Mouse (Mus musculus) adrenal gland, adult (tissue): Measurements from ENCODE around the gene Asic4.

ENCODE experiments used
- DNase-seq, 2 experiments: peaks; one replicate each; pipeline ENCODE4 v3.0.0; 2022 to 2023; ENCODE audit warnings: low spot score in 1 of 2; ENCODE audit not compliant: inconsistent age in 2 of 2

Asic4 gene

DNA sequence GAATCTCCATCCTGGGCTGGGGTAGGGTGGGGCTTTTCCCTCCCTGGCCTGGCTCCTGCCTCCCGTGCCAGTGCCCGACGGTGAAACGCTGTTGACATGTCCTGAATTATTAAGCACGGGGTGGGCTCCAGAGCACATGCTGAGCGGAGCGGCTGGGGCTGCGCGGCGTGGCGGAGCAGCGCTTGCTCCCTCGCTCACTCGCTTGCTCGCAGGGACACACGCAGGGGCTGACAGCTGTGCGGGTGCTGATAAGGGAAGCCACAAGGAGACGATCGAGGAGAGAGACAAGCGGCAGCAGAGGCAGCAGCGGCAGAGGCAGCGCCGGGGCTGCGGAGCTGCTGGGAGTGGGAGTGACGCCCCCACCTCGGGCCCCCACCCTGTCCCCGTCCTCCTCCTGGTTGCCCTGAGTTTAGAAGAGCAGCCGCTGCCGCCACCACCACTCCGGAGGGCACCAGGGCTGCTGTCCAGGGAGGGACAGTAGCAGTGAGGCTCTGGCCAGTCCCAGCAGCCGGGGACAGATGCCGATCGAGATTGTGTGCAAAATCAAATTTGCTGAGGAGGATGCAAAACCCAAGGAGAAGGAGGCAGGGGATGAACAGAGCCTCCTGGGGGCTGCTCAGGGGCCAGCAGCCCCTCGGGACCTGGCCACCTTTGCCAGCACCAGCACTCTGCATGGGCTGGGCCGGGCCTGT is at the start of gene Asic4:
Gene Asic4 (plus strand): TSS at position 123 of the 692 bp plus-strand sequence.
- DNase-seq: peak in 1 of 2 experiments; percentile 56

DNA sequence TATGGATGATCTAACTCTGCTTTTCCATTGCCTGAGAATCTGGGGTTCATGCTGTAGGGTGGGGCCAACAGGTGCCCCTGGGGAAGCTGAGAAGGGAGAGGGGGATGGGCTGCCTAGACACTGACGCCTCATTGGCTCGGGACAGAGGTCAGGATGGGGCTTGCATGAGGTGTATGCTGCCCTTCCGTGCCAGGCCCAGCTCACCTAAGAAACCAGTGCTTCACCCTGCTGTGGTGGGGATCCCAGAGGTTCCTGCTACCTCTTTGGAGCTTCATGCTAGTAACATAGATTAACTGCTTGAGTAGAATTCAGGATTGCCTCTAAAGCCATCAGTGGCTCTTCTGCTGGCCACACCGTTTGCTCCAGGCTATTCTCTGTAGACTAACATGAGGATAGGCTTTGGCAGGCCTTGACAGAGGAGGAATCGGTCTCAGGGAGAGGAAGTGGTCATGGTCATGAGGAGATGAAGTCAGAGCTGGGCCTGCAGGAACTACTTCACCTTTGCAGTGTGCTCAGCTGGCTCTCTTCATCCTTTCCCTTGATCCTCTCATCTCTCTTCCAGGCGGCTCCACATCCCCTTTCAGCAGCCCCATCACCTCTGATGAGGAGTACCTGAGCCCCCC is 49.6 kb upstream of the Asic4 start:
- DNase-seq: no peak

DNA sequence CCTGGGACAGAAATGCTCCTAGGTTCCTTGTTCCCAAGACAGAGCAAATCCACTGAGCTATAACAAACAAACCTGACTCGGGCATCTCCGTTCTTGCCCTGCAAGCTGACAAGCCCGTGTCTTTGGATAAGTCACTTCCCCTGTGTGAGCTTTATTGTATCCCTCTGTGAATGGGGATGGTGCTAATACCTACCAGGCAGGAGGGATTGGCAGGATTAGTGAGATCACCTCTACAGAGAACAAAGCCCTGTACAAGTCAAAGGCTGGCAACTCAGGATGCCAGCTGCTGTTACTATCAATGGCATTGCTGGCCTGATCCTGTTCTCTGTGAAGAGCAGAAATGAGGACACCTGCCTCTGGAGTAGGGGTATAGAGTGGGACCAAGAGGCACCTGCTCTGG is 44.7 kb upstream of the Asic4 start:
- no peak for DNase-seq

DNA sequence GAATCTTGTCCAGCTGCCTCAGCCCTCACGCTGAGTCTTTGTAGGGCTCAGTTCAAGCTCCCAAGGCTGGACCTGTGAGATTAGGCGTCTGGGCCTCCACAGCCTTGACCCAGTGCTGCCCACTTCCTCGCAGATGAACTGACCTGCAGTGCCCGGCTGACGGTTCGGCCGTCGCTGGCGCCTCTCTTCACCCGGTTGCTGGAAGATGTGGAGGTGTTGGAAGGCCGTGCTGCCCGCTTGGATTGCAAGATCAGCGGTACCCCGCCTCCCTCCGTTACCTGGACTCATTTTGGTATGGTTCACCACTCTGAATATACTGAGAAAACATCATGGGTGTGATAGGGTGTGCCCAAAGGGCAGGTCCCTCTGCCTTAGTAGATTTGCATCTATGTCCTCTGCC is 44.1 kb upstream of the Asic4 start:
- no peak for DNase-seq

DNA sequence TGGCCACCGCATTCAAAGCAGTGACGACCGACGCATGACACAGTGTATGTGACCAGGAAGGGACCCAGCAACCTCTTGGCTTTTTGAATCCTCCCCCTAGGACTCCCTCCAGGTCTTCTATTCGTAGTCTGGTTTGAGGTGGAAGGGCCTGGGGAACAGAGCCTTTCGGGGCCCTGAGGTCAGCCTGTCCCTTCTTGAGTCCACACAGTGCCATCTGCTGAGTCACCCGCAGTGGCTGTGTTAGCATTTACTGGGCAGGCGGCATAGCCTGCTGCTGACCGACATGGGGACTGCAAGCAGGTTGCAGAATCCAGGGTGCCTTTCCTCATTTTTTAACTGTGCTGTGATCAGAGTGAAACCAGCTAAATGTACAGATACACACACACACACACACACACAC is 43.2 kb upstream of the Asic4 start:
- no peak for DNase-seq

DNA sequence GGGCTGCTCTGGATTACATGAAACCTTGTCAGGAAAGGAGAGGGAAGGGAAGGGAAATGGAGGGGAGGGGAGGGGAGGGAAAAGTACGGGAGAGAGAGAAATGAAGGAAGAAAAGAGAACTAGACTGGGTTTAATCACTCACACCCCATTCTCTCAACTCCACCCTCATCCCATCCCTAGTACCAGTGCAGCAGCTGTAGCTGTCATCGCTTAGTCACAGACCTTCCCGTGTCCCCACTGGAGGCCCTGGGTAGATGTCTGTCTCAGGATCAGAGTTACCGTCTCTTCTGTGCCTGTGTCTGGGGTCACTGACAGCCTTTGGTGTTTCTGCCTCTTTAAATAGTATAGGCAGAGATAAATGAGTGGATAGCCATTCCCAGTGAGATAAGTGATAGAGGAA is 42.0 kb upstream of the Asic4 start:
- no peak for DNase-seq

DNA sequence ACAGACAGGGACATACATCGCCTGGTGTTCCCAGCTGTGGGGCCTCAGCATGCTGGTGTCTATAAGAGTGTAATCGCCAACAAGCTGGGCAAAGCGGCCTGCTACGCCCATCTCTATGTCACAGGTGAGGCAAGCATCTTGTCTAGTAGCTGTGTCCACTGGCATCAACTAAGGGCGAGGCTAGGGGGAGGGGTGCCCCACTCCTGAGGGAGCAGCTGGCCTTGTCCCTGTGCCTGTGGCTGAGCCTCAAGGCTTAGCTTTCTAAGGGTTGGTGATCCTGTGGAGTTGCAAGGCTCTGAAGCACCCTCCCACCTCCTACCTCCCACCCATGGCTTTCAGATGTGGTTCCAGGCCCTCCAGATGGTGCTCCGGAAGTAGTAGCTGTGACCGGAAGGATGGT is 40.3 kb upstream of the Asic4 start:
- no peak for DNase-seq

DNA sequence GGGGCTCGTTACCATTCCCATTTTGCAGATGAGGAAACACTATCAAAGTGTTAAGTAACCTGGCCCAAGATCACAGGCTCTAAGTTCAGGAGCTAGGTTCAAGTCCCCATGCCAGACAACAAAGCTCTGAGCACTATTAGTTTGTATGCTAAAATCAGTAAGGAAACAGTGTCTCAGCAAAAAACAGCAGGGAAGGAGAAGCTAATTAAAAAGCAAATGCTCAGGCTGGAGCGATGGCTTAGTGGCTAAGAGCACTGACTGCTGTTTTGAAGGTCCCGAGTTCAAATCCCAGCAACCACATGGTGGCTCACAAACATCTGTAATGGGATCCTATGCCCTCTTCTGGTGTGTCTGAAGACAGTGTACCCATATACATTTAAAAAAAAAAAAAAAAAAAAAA is 38.0 kb upstream of the Asic4 start:
- DNase-seq: no peak

DNA sequence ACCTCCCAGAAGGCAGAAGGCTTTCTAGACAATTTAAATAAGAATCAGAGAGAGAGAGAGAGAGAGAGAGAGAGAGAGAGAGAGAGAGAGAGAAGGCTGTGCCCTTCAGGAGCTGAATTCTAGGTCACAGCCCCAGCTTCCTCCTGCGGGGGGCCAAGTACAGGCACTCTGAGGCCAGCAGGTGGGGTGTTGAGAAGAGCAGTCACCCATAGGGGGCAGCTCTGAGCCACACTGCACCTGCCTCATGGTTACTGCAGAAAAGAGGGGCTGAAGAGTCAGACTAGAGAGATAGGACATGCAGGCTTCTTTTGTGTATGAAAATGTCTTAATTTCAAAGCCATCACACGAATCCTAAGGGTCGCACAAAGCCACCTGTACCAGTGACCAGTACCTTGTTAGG is 36.5 kb upstream of the Asic4 start:
- DNase-seq: peak in 1 of 2 experiments; percentile 58

DNA sequence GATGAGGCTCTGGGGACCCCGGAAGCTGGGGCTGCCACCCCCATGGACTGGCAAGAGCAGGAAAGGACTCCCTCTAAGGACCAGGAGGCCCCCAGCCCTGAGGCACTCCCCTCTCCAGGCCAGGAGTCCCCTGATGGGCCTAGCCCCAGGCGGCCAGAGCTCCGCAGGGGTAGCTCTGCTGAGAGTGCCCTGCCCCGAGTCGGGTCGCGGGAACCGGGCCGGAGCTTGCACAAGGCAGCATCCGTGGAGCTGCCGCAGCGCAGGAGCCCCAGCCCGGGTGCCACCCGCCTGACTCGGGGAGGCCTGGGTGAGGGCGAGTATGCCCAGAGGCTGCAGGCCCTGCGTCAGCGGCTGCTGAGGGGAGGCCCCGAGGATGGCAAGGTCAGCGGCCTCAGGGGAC is 28.4 kb upstream of the Asic4 start:
- DNase-seq: no peak

DNA sequence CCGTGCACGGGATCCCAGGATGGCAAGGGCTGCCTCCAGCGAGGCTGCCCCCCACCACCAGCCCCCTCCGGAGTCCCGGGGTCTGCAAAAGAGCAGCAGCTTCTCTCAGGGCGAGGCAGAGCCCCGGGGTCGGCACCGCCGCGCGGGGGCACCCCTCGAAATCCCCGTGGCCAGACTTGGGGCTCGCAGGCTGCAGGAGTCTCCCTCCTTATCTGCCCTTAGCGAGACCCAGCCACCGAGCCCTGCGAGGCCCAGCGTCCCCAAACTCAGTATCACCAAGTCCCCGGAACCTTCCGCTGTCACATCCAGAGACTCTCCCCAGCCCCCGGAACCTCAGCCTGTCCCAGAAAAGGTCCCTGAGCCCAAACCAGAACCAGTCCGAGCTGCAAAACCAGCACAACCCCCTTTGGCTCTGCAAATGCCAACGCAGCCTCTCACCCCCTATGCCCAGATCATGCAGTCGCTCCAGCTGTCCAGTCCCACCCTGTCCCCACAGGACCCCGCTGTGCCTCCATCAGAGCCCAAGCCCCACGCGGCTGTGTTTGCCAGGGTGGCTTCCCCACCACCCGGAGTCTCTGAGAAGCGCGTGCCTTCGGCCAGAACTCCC is 27.9 kb upstream of the Asic4 start:
- DNase-seq: no peak

DNA sequence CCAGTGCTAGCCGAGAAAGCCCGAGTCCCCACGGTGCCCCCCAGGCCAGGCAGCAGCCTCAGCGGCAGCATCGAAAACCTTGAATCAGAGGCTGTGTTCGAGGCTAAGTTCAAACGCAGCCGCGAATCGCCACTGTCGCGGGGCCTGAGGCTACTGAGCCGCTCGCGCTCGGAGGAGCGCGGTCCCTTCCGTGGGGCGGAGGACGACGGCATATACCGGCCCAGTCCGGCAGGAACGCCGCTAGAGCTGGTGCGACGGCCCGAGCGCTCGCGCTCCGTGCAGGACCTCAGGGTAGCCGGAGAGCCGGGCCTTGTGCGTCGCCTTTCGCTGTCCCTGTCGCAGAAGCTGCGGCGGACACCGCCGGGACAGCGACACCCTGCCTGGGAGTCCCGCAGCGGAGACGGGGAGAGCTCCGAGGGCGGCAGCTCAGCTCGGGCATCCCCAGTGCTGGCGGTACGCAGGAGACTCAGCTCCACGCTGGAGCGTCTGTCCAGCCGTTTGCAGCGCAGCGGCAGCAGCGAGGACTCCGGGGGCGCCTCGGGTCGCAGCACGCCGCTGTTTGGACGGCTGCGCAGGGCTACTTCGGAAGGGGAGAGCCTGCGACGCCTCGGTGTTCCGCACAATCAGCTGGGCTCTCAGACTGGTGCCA is 27.3 kb upstream of the Asic4 start:
- peak in 1 of 2 experiments; percentile 68 for DNase-seq

DNA sequence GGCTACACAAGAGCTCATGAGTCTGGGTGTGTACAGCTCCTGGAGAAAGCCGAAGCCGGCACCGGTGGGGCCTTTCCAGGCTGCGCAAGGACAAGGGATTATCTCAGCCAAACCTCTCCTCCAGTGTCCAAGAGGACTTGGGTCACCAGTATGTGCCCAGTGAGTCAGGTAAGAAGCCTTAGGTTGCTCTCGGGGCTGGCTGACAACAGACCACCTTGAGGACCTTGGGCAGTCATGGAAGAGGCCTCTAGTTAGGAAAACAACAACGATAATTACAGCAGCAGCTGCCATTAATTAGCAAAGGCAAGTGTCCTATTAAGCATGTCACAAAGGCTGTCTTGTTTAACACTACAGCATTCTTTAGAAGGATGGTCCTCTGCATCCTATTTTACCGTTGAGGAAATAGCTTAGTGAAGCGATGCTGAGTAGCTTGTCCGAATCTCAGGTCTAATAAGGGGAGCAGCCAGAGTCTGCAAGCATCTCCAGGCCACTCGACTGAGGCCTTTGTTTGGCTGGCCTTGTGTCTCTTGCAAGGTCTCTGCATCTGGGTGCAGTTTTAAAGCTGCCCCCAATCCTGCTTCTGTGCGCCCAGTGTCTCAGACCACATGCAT is 26.4 kb upstream of the Asic4 start:
- no peak for DNase-seq

DNA sequence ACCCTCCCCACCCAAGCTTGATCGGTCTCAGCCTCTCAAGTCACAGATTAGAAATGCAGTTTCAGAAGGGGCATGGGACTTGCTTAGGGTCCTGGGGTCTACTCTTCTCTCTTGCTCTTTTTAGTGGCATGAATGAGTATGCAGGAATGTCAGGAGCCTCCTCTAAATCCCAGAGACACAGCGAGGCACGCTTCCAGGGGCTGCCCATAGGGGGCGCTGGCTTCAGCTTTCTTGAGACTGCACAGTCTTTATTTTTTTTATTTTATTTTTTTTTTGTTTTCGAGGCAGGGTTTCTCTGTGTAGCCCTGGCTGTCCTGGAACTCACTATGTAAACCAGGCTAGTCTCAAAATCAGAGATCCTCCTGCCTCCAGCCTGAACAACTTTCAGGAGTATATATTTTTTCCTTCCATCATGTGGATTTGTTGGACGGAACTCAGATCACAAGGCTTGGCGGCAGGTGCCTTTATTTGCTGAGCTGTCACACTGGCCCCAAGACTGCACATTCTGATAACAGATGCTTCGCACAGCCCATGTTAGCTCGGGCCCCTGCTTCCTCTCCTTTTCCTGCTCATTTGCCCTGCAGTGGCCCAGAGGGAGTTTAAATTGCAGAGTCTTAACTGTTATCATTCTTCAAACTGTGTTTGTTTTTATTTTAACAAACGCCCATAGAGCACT is 24.3 kb upstream of the Asic4 start:
- DNase-seq: peak in 1 of 2 experiments; percentile 62

DNA sequence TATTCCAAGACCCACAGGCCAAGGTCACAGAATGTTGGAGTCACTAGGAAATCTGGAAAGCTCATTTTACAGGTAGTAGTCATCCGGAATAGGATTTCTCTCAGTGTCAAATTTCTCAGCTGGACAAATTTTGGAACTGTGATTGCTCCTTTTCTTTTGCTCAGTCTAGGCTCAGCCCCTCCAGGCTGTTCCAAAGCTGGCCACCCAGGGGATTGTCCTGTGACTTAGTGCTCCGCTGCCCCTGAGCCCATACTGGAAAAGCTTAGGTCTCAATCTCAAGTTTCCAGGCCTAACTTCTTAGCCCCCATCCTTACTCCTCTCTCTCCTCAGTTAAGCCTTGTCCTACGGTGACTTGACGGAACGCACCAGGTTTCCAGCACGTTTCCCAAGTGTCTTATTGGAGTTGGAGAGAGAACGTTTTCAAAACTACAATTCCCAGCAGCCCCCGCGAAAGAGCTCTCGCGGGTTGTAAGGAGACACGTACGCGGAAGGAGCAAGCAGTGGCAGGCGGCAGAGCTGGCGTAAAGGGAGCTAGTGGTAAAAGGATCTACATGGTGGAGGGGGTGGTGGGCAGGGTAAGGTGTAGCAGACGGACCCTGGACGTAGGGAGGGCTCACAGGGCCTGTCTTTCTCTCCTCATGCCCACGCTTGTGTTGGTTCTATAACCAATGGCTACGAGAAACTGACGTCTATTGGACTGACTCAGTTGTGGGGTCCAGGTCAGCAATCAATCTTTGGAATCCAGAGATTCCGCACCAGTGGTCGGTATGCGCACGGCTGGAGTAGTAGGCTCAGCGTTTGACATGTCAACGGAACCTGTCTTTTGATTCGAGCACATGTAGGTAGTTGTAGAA is 14.5 kb upstream of the Asic4 start, which contains the start of gene Gmppa:
Gene Gmppa (plus strand): TSS at position 456 of the 854 bp plus-strand sequence.
- peak; percentile 84 to 95 for DNase-seq

DNA sequence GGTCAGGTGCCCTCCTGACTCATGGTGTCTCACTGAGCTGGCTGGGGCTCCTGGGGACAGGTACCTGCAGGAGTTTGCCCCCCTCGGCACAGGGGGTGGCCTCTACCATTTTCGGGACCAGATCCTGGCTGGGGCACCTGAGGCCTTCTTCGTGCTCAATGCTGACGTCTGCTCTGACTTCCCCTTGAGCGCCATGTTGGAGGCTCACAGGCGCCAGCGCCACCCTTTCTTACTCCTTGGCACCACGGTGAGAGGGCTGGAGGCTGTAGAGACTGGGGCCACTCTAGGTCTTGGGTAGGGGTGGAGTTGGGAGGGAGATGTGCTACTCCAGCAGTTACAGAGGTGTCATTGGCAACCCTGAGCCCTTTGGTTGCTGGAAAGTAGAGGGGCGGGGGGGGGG is 11.5 kb upstream of the Asic4 start:
- DNase-seq: no peak

DNA sequence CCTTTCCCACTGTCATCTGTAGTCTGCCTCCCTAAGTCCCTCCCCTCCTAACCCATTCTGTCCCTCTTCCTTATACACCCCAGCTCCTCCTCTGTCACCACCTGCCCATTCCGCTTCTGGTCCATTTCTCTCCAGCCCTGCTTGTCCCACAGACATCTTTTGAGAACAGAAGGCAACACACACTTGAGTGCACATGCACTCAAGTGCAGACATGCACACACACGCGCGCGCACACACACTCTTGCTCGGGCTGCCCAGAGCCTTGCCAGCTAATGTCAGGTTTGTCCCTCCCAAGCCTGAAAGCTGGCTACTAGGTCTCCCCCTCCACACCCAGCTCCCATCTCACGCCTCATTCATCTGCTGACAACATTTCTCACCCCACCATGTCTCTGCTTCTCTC is 9.6 kb upstream of the Asic4 start:
- DNase-seq: no peak

DNA sequence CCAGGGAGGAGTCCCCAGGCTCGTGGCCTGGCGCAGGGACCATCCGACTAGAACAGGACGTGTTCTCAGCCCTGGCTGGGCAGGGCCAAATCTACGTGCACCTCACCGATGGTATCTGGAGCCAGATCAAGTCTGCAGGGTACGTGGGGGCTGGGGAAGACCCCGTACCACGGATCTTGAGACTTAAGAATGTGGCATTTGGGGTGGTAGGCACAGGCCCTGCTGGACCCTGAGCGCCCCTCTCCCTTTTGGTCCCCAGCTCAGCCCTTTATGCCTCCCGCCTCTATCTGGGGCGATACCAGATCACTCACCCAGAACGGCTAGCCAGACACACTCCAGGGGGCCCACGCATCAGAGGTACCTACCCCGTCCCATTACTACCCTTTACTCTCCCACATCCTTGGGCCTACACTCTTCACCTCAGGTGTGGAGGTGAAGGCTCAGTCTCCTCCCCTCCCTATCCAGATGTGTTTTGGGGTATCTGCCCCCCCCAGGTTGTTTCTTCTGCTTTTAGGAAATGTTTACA is 8.7 kb upstream of the Asic4 start:
- no peak for DNase-seq

DNA sequence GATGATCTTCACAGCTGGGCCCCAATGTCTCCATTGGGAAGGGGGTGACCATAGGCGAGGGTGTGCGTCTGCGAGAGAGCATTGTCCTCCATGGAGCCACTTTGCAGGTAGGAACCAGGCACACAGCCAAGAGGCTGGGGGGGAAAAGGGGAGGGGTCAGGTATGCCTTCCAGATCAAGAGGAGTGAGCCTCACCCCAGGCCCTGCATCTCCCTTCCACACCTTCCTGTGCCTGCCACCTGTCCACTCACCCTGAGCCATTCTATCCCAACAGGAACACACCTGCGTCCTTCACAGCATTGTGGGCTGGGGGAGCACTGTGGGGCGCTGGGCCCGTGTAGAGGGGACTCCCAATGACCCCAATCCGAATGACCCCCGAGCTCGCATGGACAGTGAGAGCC is 8.1 kb upstream of the Asic4 start:
- DNase-seq: no peak

DNA sequence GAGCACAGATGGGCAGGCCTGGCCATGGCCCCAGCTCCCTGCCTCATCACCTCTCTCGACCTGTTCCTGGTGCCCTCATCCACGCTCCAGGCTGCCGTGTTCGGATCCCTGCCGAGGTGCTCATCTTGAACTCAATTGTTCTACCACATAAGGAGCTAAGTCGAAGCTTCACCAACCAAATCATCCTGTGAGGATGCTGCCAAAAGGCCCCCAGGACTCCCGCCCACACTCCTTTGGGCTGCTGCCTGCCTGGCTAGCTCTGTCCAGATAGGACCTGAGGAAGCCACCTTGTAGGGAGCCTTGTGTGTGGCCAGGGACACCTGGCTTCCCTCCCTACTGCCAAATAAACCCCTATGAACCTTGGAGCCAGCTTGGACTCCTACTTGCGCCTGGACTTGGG is 7.4 kb upstream of the Asic4 start:
- DNase-seq: no peak
